8 mouse cellular contexts compared by ENCODE assay signal in the genomic region with DNA sequence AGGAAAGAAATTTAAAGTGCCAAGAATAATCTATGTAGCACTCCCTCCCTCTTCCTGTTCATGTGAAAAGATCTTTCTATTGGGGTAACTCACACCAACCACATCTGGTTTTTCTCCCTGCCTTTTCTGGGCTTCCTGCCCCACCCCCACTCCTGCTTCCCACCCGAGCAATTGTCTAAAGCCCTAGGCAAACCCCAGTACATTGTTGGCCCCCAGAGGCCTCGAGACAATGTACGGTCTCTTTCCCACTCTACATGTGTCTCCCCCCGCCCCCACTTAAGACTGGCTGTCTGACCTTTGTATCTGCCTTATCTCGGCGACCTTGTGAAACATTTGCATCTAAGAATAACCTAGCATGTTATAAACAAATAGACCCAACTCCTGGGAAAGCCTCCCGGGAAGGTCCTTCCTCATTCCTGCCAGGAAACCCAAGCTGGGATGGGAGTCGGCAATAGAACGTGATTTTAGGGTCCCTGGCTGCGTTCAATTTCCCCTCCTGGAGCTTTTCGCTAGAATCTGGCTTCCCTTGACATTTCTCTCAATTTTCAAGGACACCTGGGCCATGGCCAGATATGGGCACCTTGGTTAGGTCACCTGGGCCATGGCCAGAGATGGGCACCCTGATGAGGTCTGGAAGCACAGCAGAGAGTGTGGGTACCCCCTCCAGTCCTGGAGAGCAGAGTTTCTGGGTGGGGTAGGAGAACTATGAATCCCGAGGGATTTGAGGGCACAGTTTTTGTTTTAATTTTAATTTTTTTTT.
DNase-seq lines count a peak whose midpoint lies in the region; ATAC-seq and TF ChIP-seq lines count a peak whose summit lies in the region.

No protein-coding gene starts in this region.

- ATAC-seq in common myeloid progenitor, adult 5-6 weeks (replicated peaks; ENCODE audit: low read depth, poor library complexity, severe bottlenecking) = peak; percentile 34; the same call in 1 of the 2 replicates
- peak; percentile 74 for ATAC-seq in limb, embryonic 12.5 days (ENCODE audit: insufficient number of reproducible peaks, insufficient read depth, low FRiP score, low TSS enrichment, low read depth)
- ATAC-seq in erythroid progenitor cell, adult 5-6 weeks (replicated peaks; ENCODE audit: low FRiP score, poor library complexity, severe bottlenecking) = no peak

- intact Hi-C loops in heart, postnatal 10 days (cut with DNase I) = loop anchor here (5.0 kb wide), 1 partner anchor 96 kb away; no protein-coding TSS in a partner anchor

- H3K9ac ChIP-seq in limb, embryonic 12.5 days (replicated peaks) = no peak overlapping the region

- H3K27me3 ChIP-seq in E14TG2a.4 (ENCODE audit: insufficient read depth, low read length) = peaks cover 4% of the 10 kb centered on the region; the same call in 1 of the 2 replicates
- H3K27me3 ChIP-seq in limb, embryonic 12.5 days = no peaks in the 10 kb centered on the region

- H3K27ac ChIP-seq in limb, embryonic 12.5 days = peak overlapping the region; percentile 92

- no peak for TF ChIP-seq CTCF in E14TG2a.4 (conservative IDR thresholded peaks at IDR 0.05; ENCODE audit: low read length)

- no peaks in the 10 kb centered on the region for H3K36me3 ChIP-seq in E14TG2a.4 (ENCODE audit: insufficient read depth, low read length)
- H3K36me3 ChIP-seq in limb, embryonic 12.5 days = no peaks in the 10 kb centered on the region

- H3K4me1 ChIP-seq in E14TG2a.4 (replicated peaks; ENCODE audit: low read depth, low read length) = peaks cover 40% of the 10 kb centered on the region
- H3K4me1 ChIP-seq in limb, embryonic 12.5 days (replicated peaks) = peaks cover 20% of the 10 kb centered on the region

- WGBS in limb, embryonic 12.5 days = 37% methylated on average over 12 of the region's 12 CpGs

- no peaks in the 10 kb centered on the region for H3K9me3 ChIP-seq in E14TG2a.4 (ENCODE audit: low read length)
- H3K9me3 ChIP-seq in limb, embryonic 12.5 days = no peaks in the 10 kb centered on the region

- peak overlapping the region; percentile 42 for H3K4me2 ChIP-seq in limb, embryonic 12.5 days

- H3K4me3 ChIP-seq in E14TG2a.4 (replicated peaks; ENCODE audit: low read length) = peak overlapping the region; percentile 32; the same call in 1 of the 2 replicates
- no peak overlapping the region for H3K4me3 ChIP-seq in limb, embryonic 12.5 days (replicated peaks)

- peak; percentile 69 to 77 for DNase-seq in heart, postnatal 10 days
- no peak for DNase-seq in cerebellum, adult 18-20 months
- DNase-seq in urinary bladder, adult 2 months (ENCODE audit: low spot score) = no peak
- no peak for DNase-seq in frontal cortex, postnatal 14 days (ENCODE audit: low spot score in 2 of 2)

Comparison
In these comparisons a context has a peak if more than half of its experiments do, and no peak if none do; other contexts are left out.
1. DNase-seq: peak in heart, postnatal 10 days (2 of 2); none in cerebellum, adult 18-20 months (0 of 2), urinary bladder, adult 2 months (single experiment) and frontal cortex, postnatal 14 days (0 of 2).